Mouse (Mus musculus): ENCODE data around the gene Gm15155. TPM values are rescaled to one million over a fixed set of nuclear protein-coding genes. Genes with fewer than 3 reads are reported as not detected.
"Not testable (repeated sequence)": the region's sequence is repeated elsewhere in the genome, so short reads cannot be mapped to it uniquely, and the experiment has no call there.

Gm15155 gene
- total and polyA plus RNA-seq, 2 experiments from 2014 or later, result 0.69 TPM; not detected in 1

GRCm38 (mm10) chrX:155625671-155626196 is 1.2 kb downstream of the Gm15155 start:
- no peak overlapping the region for H3K9ac ChIP-seq (replicated peaks; ENCODE audit: low read length, poor library complexity, severe bottlenecking)
- H3K4me2 ChIP-seq (ENCODE audit: low read depth, low read length, poor library complexity, severe bottlenecking), result peak overlapping the region; percentile 62
- H3K27ac ChIP-seq (ENCODE audit: low read depth, low read length), result no peak overlapping the region
- DNase-seq (ENCODE audit: low spot score), result peak; percentile 18
- no peaks in the 10 kb centered on the region for H3K36me3 ChIP-seq (ENCODE audit: insufficient read depth, low read length)
- no peaks in the 10 kb centered on the region for H3K4me1 ChIP-seq (ENCODE audit: insufficient read depth, low read length)
- peak overlapping the region; percentile 23; the same call in 1 of the 2 replicates for H3K4me3 ChIP-seq (ENCODE audit: low read depth, low read length)
- 13% methylated on average over 13 of the region's 13 CpGs for WGBS
- no peak for TF ChIP-seq CTCF (IDR thresholded peaks at IDR 0.05)
- H3K9me3 ChIP-seq (ENCODE audit: low read length), result no peaks in the 10 kb centered on the region; the same call in 1 of the 2 replicates
- ATAC-seq (ENCODE audit: low FRiP score), result no peak
- H3K27me3 ChIP-seq (ENCODE audit: insufficient read depth, low read length), result no peaks in the 10 kb centered on the region

DNA sequence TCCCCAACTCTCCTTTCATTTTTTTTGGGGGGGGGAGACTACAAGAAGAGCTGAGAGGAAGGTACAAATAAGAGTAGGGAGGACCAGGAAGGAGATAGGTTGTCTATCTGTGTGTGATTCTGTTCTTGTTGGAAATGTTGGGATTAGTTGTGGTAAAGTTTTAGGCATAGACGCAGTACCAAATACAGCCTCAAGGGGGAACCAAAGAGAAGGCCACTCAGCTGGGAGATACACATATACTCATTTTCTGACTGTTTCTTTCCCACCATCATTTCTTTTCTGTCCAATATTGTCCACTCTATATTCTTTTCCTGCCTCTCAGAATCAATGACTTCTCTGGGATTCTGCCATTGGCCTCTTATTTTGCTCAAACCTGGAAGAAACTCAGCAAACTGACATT is 19.4 kb downstream of the Gm15155 start:
- TF ChIP-seq CTCF (IDR thresholded peaks at IDR 0.05), result peak; percentile 70
- peak; percentile 5 for DNase-seq (ENCODE audit: low spot score)
- no peak overlapping the region for H3K4me3 ChIP-seq (ENCODE audit: low read depth, low read length)
- H3K4me1 ChIP-seq (ENCODE audit: insufficient read depth, low read length), result no peaks in the 10 kb centered on the region
- H3K27me3 ChIP-seq (ENCODE audit: insufficient read depth, low read length), result no peaks in the 10 kb centered on the region
- H3K27ac ChIP-seq (ENCODE audit: low read depth, low read length), result no peak overlapping the region
- no peak for ATAC-seq (ENCODE audit: low FRiP score)
- H3K9me3 ChIP-seq (ENCODE audit: low read length), result no peaks in the 10 kb centered on the region
- H3K36me3 ChIP-seq (ENCODE audit: insufficient read depth, low read length), result no peaks in the 10 kb centered on the region
- 15% methylated on average over 1 of the region's 1 CpGs for WGBS
- no peak overlapping the region for H3K4me2 ChIP-seq (ENCODE audit: low read depth, low read length, poor library complexity, severe bottlenecking)
- H3K9ac ChIP-seq (replicated peaks; ENCODE audit: low read length, poor library complexity, severe bottlenecking), result no peak overlapping the region

GRCm38 (mm10) chrX:155645975-155646374 is 21.4 kb downstream of the Gm15155 start:
- Histone ChIP-seq H3K36me3 (ENCODE audit: insufficient read depth, low read length) (no peaks in the 10 kb centered on the region), H3K9ac (replicated peaks; ENCODE audit: low read length, poor library complexity, severe bottlenecking) (no peak overlapping the region), H3K4me2 (ENCODE audit: low read depth, low read length, poor library complexity, severe bottlenecking) (no peak overlapping the region), H3K4me3 (ENCODE audit: low read depth, low read length) (no peak overlapping the region), H3K4me1 (ENCODE audit: insufficient read depth, low read length) (no peaks in the 10 kb centered on the region), H3K27me3 (ENCODE audit: insufficient read depth, low read length) (no peaks in the 10 kb centered on the region), H3K27ac (ENCODE audit: low read depth, low read length) (no peak overlapping the region), H3K9me3 (ENCODE audit: low read length) (no peaks in the 10 kb centered on the region)
- 91% methylated on average over 3 of the region's 3 CpGs for WGBS
- no peak for ATAC-seq (ENCODE audit: low FRiP score)
- TF ChIP-seq CTCF (IDR thresholded peaks at IDR 0.05), result no peak
- no peak for DNase-seq (ENCODE audit: low spot score)

DNA sequence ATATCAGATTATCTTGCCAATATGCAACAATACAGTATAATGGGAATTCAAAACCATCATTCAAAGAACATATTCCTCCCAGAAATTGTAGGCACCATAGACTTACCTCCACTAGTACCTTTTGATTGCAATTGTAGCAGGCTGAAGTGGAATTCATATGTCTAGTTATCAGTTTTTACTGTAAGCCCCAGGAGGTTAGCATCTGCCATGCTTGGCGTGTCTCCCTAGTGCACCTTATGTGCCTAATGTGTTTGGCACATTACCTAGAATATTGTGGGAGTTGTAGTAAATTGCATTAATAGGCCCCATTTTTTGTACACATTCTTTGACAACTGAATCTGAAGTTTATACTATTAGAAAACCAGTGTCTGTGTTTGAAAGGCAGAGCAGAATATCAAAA is 33.4 kb downstream of the Gm15155 start:
- Histone ChIP-seq H3K9me3 (ENCODE audit: low read length) (no peaks in the 10 kb centered on the region), H3K9ac (replicated peaks; ENCODE audit: low read length, poor library complexity, severe bottlenecking) (no peak overlapping the region), H3K4me1 (ENCODE audit: insufficient read depth, low read length) (no peaks in the 10 kb centered on the region), H3K27me3 (ENCODE audit: insufficient read depth, low read length) (no peaks in the 10 kb centered on the region), H3K36me3 (ENCODE audit: insufficient read depth, low read length) (no peaks in the 10 kb centered on the region), H3K4me2 (ENCODE audit: low read depth, low read length, poor library complexity, severe bottlenecking) (no peak overlapping the region), H3K27ac (ENCODE audit: low read depth, low read length) (no peak overlapping the region), H3K4me3 (ENCODE audit: low read depth, low read length) (no peak overlapping the region)
- ATAC-seq (ENCODE audit: low FRiP score), result no peak
- TF ChIP-seq CTCF (IDR thresholded peaks at IDR 0.05), result no peak
- peak; percentile 1 for DNase-seq (ENCODE audit: low spot score)
- 79% methylated on average over 1 of the region's 1 CpGs for WGBS

GRCm38 (mm10) chrX:155690440-155690839 is 65.9 kb downstream of the Gm15155 start:
- not testable (repeated sequence) for H3K27ac ChIP-seq (ENCODE audit: low read depth, low read length); H3K36me3 ChIP-seq (ENCODE audit: insufficient read depth, low read length); H3K4me1 ChIP-seq (ENCODE audit: insufficient read depth, low read length); H3K9ac ChIP-seq (replicated peaks; ENCODE audit: low read length, poor library complexity, severe bottlenecking); H3K27me3 ChIP-seq (ENCODE audit: insufficient read depth, low read length); DNase-seq (ENCODE audit: low spot score); H3K4me2 ChIP-seq (ENCODE audit: low read depth, low read length, poor library complexity, severe bottlenecking); H3K4me3 ChIP-seq (ENCODE audit: low read depth, low read length); ATAC-seq (ENCODE audit: low FRiP score); H3K9me3 ChIP-seq (ENCODE audit: low read length)
- 96% methylated on average over 1 of the region's 1 CpGs for WGBS

- Histone ChIP-seq H3K36me3 (ENCODE audit: insufficient read depth, low read length) (no peaks in the 10 kb centered on the region), H3K4me2 (ENCODE audit: low read depth, low read length, poor library complexity, severe bottlenecking) (no peak overlapping the region), H3K27ac (ENCODE audit: low read depth, low read length) (no peak overlapping the region), H3K9me3 (ENCODE audit: low read length) (no peaks in the 10 kb centered on the region), H3K9ac (replicated peaks; ENCODE audit: low read length, poor library complexity, severe bottlenecking) (no peak overlapping the region), H3K4me3 (ENCODE audit: low read depth, low read length) (no peak overlapping the region), H3K27me3 (ENCODE audit: insufficient read depth, low read length) (no peaks in the 10 kb centered on the region), H3K4me1 (ENCODE audit: insufficient read depth, low read length) (no peaks in the 10 kb centered on the region)
- TF ChIP-seq CTCF (IDR thresholded peaks at IDR 0.05), result no peak
- 79% methylated on average over 3 of the region's 3 CpGs for WGBS
- DNase-seq (ENCODE audit: low spot score) (no peak), ATAC-seq (ENCODE audit: low FRiP score) (no peak)
These were observed 99.6 kb downstream of the Gm15155 start for GRCm38 (mm10) chrX:155724157-155724556.
